8 mouse cellular contexts compared by ENCODE assay signal in the genomic region with DNA sequence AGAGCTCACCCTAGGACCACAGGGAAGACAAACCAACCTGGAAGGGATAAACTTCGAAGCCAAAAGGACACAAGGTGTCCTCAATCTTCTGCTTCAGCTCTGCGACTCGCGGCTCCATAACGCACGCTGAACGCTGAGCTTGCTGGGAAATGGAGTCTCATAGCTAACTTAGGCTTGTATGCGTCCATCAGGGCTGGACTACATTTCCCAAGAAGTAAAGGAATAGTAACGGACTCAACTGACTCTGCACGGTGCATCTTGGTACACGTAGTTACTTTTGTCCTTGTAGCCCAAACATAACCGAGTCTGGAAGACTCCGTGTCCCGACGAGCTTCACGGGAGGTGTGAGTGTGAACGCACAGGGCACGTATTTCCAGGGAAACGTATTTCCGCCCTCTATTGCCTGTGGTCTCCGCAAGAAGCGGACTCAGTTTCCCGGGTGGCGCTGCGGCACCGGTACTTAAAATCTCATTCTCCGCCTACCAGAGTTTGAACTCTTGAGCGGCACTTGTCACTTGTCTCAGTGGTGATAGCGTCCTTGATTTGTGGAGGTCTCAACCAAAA. TPM values are rescaled to one million over a fixed set of nuclear protein-coding genes. Genes with fewer than 3 reads are reported as not detected.
DNase-seq lines count a peak whose midpoint lies in the region; ATAC-seq and TF ChIP-seq lines count a peak whose summit lies in the region.

A gene (minus strand): TSS at position 206 of the 564 bp plus-strand sequence.
A gene (plus strand): TSS at position 309 of the 564 bp plus-strand sequence.

- H3K4me1 ChIP-seq in hindbrain, embryonic 13.5 days (replicated peaks), result peaks cover 19% of the 10 kb centered on the region

- no peaks in the 10 kb centered on the region for H3K27me3 ChIP-seq in Patski
- no peaks in the 10 kb centered on the region for H3K27me3 ChIP-seq in hindbrain, embryonic 13.5 days

- peak within 1 kb of the TSS; percentile 69 for H3K9ac ChIP-seq in hindbrain, embryonic 13.5 days

- peak within 1 kb of the TSS; percentile 65 for H3K4me3 ChIP-seq in hindbrain, embryonic 13.5 days

- H3K4me2 ChIP-seq in hindbrain, embryonic 13.5 days, result peak within 1 kb of the TSS; percentile 67

- POLR2A ChIA-PET in Patski (lab: Charles Lee), result interaction anchor here (1.5 kb wide), 1 partner anchor 23 kb away, joined by 4 read pairs; a partner anchor contains a TSS

- peak; percentile 97 for ATAC-seq in Patski
- ATAC-seq in hindbrain, embryonic 13.5 days (ENCODE audit: low FRiP score), result peak; percentile 99

- no peak for TF ChIP-seq CTCF in Patski (IDR thresholded peaks at IDR 0.05)

- no peaks in the 10 kb centered on the region for H3K36me3 ChIP-seq in hindbrain, embryonic 13.5 days

- no peaks in the 10 kb centered on the region for H3K9me3 ChIP-seq in hindbrain, embryonic 13.5 days

- DNase-seq in Patski (ENCODE audit: low read depth, low spot score), result peak; percentile 93
- peak; percentile 90 to 93 for DNase-seq in cerebellum, postnatal 14 days
- DNase-seq in frontal cortex, postnatal 14 days (ENCODE audit: low spot score in 2 of 2), result peak; percentile 89 to 95
- DNase-seq in layer of hippocampus, postnatal 25 days (ENCODE audit: extremely low spot score in 1 of 2, low spot score in 1 of 2), result peak; percentile 73 to 76
- DNase-seq in lung, postnatal 25 days (ENCODE audit: low spot score), result peak; percentile 98
- peak; percentile 95 for DNase-seq in retina, embryonic 14.5 days (ENCODE audit: low spot score)
- DNase-seq in thymus, postnatal 4 days, result peak; percentile 86

- CTCF ChIA-PET in Patski (lab: Charles Lee), result interaction anchor here (0.8 to 1.2 kb wide), 4 partner anchors 11 to 80 kb away, joined by 3 to 8 read pairs (median 4); no protein-coding TSS in a partner anchor

- in situ Hi-C loops in Patski (cut with MboI; ENCODE audit: low pct_unique_long_range_greater_than_20kb), result no loop called here

- H3K27ac ChIP-seq in hindbrain, embryonic 13.5 days, result peak within 1 kb of the TSS; percentile 67; the same call in 1 of the 2 replicates

- WGBS in hindbrain, embryonic 13.5 days, result under 1% methylated on average over 29 of the region's 29 CpGs

RNA-seq across cellular contexts. Expression of the first gene that starts in this region (rescaled TPM):
- 12.4 TPM for polyA plus RNA-seq in Patski (2021)
- 24.3 and 29.7 TPM in 2 replicates for polyA plus RNA-seq in hindbrain, embryonic 13.5 days (2015; fragmentation: Nextera tagmentation; extraction: Ambion mirVana)
- 10 to 100 TPM; 18.0 to 18.3 TPM for total RNA-seq in layer of hippocampus, postnatal 25 days (2021)

RNA-seq across cellular contexts. Expression of the second gene that starts in this region (rescaled TPM):
- polyA plus RNA-seq in Patski (2021), result 30.5 TPM
- 16.6 and 19.3 TPM in 2 replicates for polyA plus RNA-seq in hindbrain, embryonic 13.5 days (2015; fragmentation: Nextera tagmentation; extraction: Ambion mirVana)
- 1 to 10 TPM; 3.0 to 4.3 TPM for total RNA-seq in layer of hippocampus, postnatal 25 days (2021)

Comparison
In these comparisons a context has a peak if more than half of its experiments do, and no peak if none do; other contexts are left out.
1. Peak in every context shown above with its lines: DNase-seq, ATAC-seq, H3K4me3 ChIP-seq and H3K27ac ChIP-seq.